Mouse (Mus musculus) neural tube, embryonic 11.5 days (tissue): ENCODE data around the gene BC052040. TPM values are rescaled to one million over a fixed set of nuclear protein-coding genes. Genes with fewer than 3 reads are reported as not detected.
A peak's percentile ranks its signal among the peaks of the same experiment; 100 is the strongest.

Source experiments
- ATAC-seq: fragments of 200-750 bp; cut with Nextera tagmentation; 2 replicates; pipeline ENCODE4 v1.8.0; 2017; ENCODE audit warnings: moderate number of reproducible peaks, mild to moderate bottlenecking, moderate TSS enrichment, moderate library complexity; ENCODE audit not compliant: insufficient read depth, low FRiP score, low TSS enrichment
- DNase-seq: peaks from one replicate; pipeline ENCODE4 v3.0.0-alpha.2; 2015; ENCODE audit warnings: low spot score
- H3K27ac ChIP-seq: fragments of 300-500 bp; sonication (generic); 2 replicates; pipeline ENCODE4 v1.5.1; 2014; ENCODE audit warnings: low read depth, mild to moderate bottlenecking, low read length
- H3K27me3 ChIP-seq: fragments of 300-500 bp; sonication (generic); 2 replicates; pipeline ENCODE4 v1.6.1; 2014; ENCODE audit warnings: mild to moderate bottlenecking, low read length, mixed read lengths; ENCODE audit not compliant: control insufficient read depth, insufficient read depth
- H3K36me3 ChIP-seq: fragments of 300-500 bp; sonication (generic); 2 replicates; pipeline ENCODE4 v1.6.1; 2014; ENCODE audit warnings: mild to moderate bottlenecking, low read length, moderate library complexity, mixed read lengths; ENCODE audit not compliant: control insufficient read depth, insufficient read depth
- H3K4me1 ChIP-seq: fragments of 300-500 bp; sonication (generic); 2 replicates; pipeline ENCODE4 v1.6.1; 2014; ENCODE audit warnings: low read length, mixed read lengths; ENCODE audit not compliant: control insufficient read depth, insufficient read depth
- H3K4me2 ChIP-seq: fragments of 300-500 bp; sonication (generic); 2 replicates; pipeline ENCODE4 v1.6.1; 2014; ENCODE audit warnings: low read depth, mild to moderate bottlenecking, moderate library complexity
- H3K4me3 ChIP-seq: fragments of 300-500 bp; sonication (generic); 2 replicates; pipeline ENCODE4 v1.5.1; 2014; ENCODE audit warnings: low read depth, low read length
- H3K9ac ChIP-seq: fragments of 300-500 bp; sonication (generic); 2 replicates; pipeline ENCODE4 v1.6.1; 2014; ENCODE audit warnings: mild to moderate bottlenecking, low read length
- H3K9me3 ChIP-seq: fragments of 300-500 bp; sonication (generic); 2 replicates; pipeline ENCODE4 v1.6.1; 2016; ENCODE audit warnings: low read length; ENCODE audit not compliant: control insufficient read depth
- WGBS: fragments of 180-500 bp; shearing (Covaris S2); extraction: QIAGEN DNeasy Blood & Tissue Kit; methylation state at CpG from one replicate; pipeline ENCODE4 v1.1.7; 2014; 5-methylcytosine and 5-hydroxymethylcytosine counted together
- polyA plus RNA-seq: library from polyadenylated mRNA; unstranded; fragments of >200 nt; fragmentation: Nextera tagmentation; extraction: Ambion mirVana; gene quantifications from 2 replicates; pipeline ENCODE4 v1.2.1, GENCODE M21; 2014

The BC052040 gene
- polyA plus RNA-seq, 1 experiment from 2014 or later, result 19.9 TPM

- 88% methylated on average over 6 of the region's 6 CpGs for WGBS
- Histone ChIP-seq H3K27ac (no peak overlapping the region), H3K36me3 (no peaks in the 10 kb centered on the region), H3K27me3 (no peaks in the 10 kb centered on the region), H3K4me3 (no peak overlapping the region), H3K9ac (no peak overlapping the region), H3K9me3 (no peaks in the 10 kb centered on the region), H3K4me1 (peaks cover 4% of the 10 kb centered on the region; the same call in 1 of the 2 replicates), H3K4me2 (no peak overlapping the region)
- no peak for ATAC-seq
- DNase-seq, result no peak
Measured at GRCm38 (mm10) chr2:115660213-115661120, 79.0 kb downstream of the BC052040 start.

- 68% methylated on average over 2 of the region's 2 CpGs for WGBS
- no peaks in the 10 kb centered on the region for H3K36me3 ChIP-seq
- DNase-seq, result no peak
- H3K9me3 ChIP-seq, result no peaks in the 10 kb centered on the region
- H3K27ac ChIP-seq, result no peak overlapping the region
- no peaks in the 10 kb centered on the region for H3K27me3 ChIP-seq
- no peak overlapping the region for H3K4me3 ChIP-seq
- no peak for ATAC-seq
- H3K4me1 ChIP-seq, result no peaks in the 10 kb centered on the region
- no peak overlapping the region for H3K4me2 ChIP-seq
- H3K9ac ChIP-seq, result no peak overlapping the region
Measured at GRCm38 (mm10) chr2:115667516-115667915, 86.0 kb downstream of the BC052040 start.

GRCm38 (mm10) chr2:115673054-115673660 lies 91.6 kb downstream of the BC052040 start:
- Histone ChIP-seq H3K27me3 (no peaks in the 10 kb centered on the region), H3K4me3 (no peak overlapping the region), H3K36me3 (no peaks in the 10 kb centered on the region), H3K9ac (no peak overlapping the region), H3K4me2 (no peak overlapping the region), H3K4me1 (no peaks in the 10 kb centered on the region), H3K9me3 (no peaks in the 10 kb centered on the region), H3K27ac (no peak overlapping the region)
- DNase-seq, result no peak
- ATAC-seq, result no peak
- 92% methylated on average over 7 of the region's 7 CpGs for WGBS

DNA sequence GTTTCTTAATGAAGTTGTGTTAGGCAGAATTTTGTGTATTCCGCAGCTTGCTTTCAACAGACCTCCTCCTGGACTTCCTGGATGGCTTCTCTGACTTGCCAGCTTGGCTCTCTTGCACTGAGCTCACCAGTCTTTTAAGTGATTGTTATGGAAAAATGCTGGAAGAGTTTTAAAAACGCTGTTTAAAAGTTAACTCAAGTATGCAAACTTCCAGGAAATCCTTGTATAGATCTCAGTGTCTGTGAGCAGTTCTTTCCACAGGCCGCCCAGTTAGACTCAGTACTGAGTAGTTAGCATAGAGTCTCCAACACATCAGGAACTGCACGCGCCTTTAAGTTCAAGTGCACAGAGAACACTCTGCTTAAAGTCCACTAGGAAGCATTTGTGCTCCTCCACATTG lies 97.3 kb downstream of the BC052040 start:
- H3K4me2 ChIP-seq, result no peak overlapping the region
- 77% methylated on average over 5 of the region's 5 CpGs for WGBS
- no peak for ATAC-seq

DNA sequence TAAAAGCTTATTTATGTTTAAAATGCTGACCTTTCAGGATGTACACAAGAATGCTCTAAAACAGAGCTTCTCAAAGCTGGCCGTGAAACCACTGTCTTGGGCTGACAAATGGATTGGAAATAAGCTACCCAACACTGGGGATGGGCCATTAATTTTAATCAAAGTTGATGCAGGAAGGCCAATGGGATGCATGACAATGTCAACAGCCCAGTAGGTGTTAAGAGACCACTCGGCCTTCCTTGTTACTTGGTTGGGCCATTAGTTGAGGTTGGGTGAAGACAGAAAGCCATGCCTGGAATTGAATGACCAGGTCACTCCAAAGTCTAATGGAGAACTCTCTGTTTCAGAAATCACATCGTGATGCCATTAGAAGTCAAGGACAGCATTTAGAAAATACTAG lies 103.7 kb downstream of the BC052040 start:
- H3K27me3 ChIP-seq, result no peaks in the 10 kb centered on the region
- ATAC-seq, result no peak
- H3K27ac ChIP-seq, result no peak overlapping the region
- 60% methylated on average over 3 of the region's 3 CpGs for WGBS
- no peaks in the 10 kb centered on the region for H3K9me3 ChIP-seq
- H3K9ac ChIP-seq, result no peak overlapping the region
- H3K4me3 ChIP-seq, result no peak overlapping the region
- no peak for DNase-seq
- no peaks in the 10 kb centered on the region for H3K4me1 ChIP-seq
- no peaks in the 10 kb centered on the region for H3K36me3 ChIP-seq
- no peak overlapping the region for H3K4me2 ChIP-seq

More for the DNA sequence above, 97.3 kb downstream of the BC052040 start:
- no peak overlapping the region for H3K27ac ChIP-seq
- no peaks in the 10 kb centered on the region for H3K27me3 ChIP-seq
- no peaks in the 10 kb centered on the region for H3K36me3 ChIP-seq
- no peak overlapping the region for H3K4me3 ChIP-seq
- H3K9ac ChIP-seq, result no peak overlapping the region
- no peak for DNase-seq
- no peaks in the 10 kb centered on the region for H3K9me3 ChIP-seq
- H3K4me1 ChIP-seq, result no peaks in the 10 kb centered on the region

GRCm38 (mm10) chr2:115687612-115688011 lies 106.1 kb downstream of the BC052040 start:
- Histone ChIP-seq H3K4me1 (no peaks in the 10 kb centered on the region), H3K4me2 (no peak overlapping the region), H3K9me3 (no peaks in the 10 kb centered on the region), H3K36me3 (no peaks in the 10 kb centered on the region), H3K27ac (no peak overlapping the region), H3K9ac (no peak overlapping the region), H3K4me3 (no peak overlapping the region), H3K27me3 (no peaks in the 10 kb centered on the region)
- 96% methylated on average over 4 of the region's 4 CpGs for WGBS
- no peak for DNase-seq
- no peak for ATAC-seq

DNA sequence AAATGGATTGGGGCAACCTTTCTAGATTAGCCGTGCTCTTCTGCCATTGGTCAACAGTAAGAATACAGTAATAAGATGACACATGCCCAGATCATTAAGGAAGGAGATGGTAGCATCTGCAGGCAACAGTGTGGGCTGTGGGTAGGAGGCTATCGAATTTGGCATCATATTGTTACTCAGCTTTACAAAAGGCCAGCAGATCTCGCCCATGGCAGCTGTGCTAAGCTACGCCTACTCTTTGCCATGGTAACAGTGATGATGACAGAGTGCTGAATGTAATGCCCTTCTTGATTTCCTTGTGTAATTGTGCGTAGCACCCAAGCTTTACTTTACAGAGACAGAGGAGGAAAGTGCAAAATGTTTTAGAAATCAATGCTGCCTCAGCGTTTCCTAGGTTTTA lies 106.8 kb downstream of the BC052040 start:
- ATAC-seq, result peak; percentile 63
- Histone ChIP-seq H3K4me3 (no peak overlapping the region), H3K4me2 (no peak overlapping the region), H3K27me3 (no peaks in the 10 kb centered on the region), H3K4me1 (no peaks in the 10 kb centered on the region), H3K9ac (no peak overlapping the region), H3K9me3 (no peaks in the 10 kb centered on the region), H3K36me3 (no peaks in the 10 kb centered on the region), H3K27ac (no peak overlapping the region)
- peak; percentile 49 for DNase-seq
- 66% methylated on average over 6 of the region's 6 CpGs for WGBS

DNA sequence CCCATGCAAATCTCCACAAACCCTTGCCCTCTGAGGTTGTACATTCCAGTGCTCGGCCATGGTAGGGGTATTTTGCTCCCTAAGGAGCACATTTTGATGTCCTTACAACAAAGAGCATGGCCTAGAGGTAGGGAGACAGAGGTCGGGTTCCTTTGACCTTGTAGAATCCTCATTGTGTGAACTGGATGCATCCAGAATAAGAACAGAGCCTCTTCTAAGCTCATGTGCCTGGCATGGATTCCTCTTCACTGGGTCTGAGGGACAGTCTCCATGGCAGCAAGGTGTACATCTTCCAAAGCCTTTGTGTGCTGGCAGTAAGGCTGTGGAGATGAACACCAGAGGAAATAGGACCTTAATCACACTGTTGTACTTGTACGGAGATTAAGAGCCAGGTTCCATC lies 112.3 kb downstream of the BC052040 start:
- DNase-seq (no peak), ATAC-seq (no peak)
- Histone ChIP-seq H3K27me3 (no peaks in the 10 kb centered on the region), H3K9ac (no peak overlapping the region), H3K9me3 (no peaks in the 10 kb centered on the region), H3K36me3 (no peaks in the 10 kb centered on the region), H3K4me1 (no peaks in the 10 kb centered on the region), H3K4me2 (no peak overlapping the region), H3K4me3 (no peak overlapping the region), H3K27ac (no peak overlapping the region)
- WGBS, result 84% methylated on average over 3 of the region's 3 CpGs

DNA sequence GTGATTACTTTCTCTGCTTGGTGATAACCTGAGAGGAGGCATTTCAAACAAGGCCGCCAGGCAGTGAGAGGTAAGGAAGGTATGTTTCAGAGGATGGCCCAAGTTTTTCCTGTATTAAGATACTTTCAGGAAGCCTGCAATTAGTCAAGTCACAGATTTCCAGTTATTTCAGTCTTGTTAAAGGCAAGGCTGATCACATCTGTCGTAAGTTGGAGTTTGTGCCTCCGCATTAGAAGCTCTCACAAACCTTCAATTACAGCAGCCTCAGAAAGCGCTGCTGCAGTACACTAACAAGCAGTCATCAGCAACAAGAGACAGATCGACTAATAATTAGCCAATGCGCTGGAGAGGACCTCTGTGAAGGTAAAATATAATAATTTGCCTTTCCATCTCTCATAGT lies 112.9 kb downstream of the BC052040 start:
- no peaks in the 10 kb centered on the region for H3K4me1 ChIP-seq
- H3K27me3 ChIP-seq, result no peaks in the 10 kb centered on the region
- no peaks in the 10 kb centered on the region for H3K9me3 ChIP-seq
- no peak overlapping the region for H3K4me2 ChIP-seq
- H3K27ac ChIP-seq, result no peak overlapping the region
- H3K36me3 ChIP-seq, result no peaks in the 10 kb centered on the region
- no peak for ATAC-seq
- no peak overlapping the region for H3K9ac ChIP-seq
- WGBS, result 91% methylated on average over 6 of the region's 6 CpGs
- H3K4me3 ChIP-seq, result no peak overlapping the region
- no peak for DNase-seq
